Mouse (Mus musculus): ENCODE data around the gene Ddx39b.

DNA sequence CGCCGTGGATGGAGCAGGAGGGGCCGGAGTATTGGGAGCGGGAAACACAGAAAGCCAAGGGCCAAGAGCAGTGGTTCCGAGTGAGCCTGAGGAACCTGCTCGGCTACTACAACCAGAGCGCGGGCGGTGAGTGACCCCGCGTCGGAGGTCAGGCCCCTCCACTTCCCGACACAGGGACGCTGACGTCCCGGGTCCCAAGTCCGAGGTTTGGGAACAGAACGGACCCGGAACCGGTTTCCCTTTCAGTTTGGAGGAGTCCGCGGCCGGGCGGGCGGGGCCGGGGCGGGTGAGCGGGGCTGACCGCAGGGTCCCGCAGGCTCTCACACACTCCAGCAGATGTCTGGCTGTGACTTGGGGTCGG lies 22.0 kb downstream of the Ddx39b start:
- TF ChIP-seq CTCF (IDR thresholded peaks at IDR 0.05; ENCODE audit: extremely low read depth, insufficient read depth, insufficient read length, insufficient replicate concordance) (no peak), POLR2A (IDR thresholded peaks at IDR 0.05; ENCODE audit: low read depth, low read length) (no peak)

Measured in spleen, adult 2 months (tissue).